Mouse (Mus musculus) CD4-positive, CD25-positive, alpha-beta regulatory T cell, adult 9 weeks (primary cell): ENCODE results near the gene Vmn2r37. TPM values are rescaled to one million over a fixed set of nuclear protein-coding genes. Genes with fewer than 3 reads are reported as not detected.

Source experiments
- polyA plus RNA-seq: library from polyadenylated mRNA; unstranded; fragments of 100-300 nt; shearing (Covaris generic); gene quantifications from one replicate; pipeline ENCODE4 v1.2.1, GENCODE M21; 2017

Gene Vmn2r37
- polyA plus RNA-seq: not detected

DNA sequence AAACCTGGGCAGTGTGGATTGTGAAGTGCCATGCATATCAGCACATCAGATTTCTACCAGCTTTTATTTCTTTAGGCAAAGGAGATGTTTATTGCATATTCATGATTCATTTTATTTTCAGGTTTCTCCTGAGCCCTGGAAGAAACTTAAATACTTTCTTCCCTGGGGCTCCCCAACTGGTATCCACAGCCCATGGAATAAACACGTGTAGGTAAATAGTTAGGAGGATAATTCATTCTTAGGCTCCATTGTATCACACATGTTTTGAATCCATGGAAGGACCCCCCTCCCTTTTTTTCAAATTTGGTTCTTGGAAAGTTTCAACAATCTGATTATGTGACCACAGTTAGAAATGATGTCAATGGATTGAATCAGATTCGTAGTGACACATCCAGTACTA lies at the start of gene Vmn2r37:
Gene Vmn2r37 (minus strand): TSS at position 101 of the 400 bp plus-strand sequence.

Other genes starting within 250 kb of the Vmn2r37 start
- gene Vmn2r39, start 192.9 kb downstream of the Vmn2r37 start, polyA plus RNA-seq: not detected
- not detected for gene Vmn2r38, start 125.8 kb downstream of the Vmn2r37 start, polyA plus RNA-seq